ENCODE assay signal across 8 mouse cellular contexts in the genomic region with DNA sequence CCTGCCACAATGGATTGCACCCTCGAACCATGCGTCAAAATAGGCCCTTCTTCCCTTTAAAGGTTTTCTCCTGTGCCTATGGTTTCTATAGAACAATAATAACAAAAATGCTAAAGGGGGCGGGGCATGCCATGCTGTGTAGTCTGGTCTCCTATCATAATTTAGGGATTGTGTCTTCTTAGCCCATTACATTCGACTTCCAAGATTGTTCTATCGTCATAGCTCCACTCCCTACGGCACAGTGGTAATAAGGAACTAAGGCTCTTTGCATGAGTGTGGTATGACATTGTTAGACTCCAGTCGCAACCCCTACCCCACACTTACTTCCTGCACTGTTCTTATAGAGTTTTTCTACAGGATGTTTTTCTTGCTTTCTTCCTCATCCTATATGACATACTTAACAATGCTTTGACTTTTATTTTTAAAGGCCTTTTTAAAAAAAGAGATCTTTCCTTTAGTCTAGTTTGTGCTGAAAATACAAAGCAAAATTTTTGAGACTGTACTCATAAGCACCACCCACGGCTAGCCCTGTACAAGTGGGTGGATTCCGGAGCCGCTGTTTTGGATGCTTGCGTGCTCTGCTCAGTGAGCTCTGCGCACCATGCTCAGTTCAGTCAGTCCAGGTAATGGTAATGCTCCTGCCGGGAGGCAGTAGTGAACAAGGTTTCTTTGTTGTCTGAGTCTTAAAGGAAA. TPM values are rescaled to one million over a fixed set of nuclear protein-coding genes. Genes with fewer than 3 reads are reported as not detected.
DNase-seq lines count a peak whose midpoint lies in the region; ATAC-seq and TF ChIP-seq lines count a peak whose summit lies in the region.

No protein-coding gene starts in this region.

- peak overlapping the region; percentile 38 for H3K4me3 ChIP-seq in kidney, embryonic 16.5 days (ENCODE audit: low read length)
- peak overlapping the region; percentile 9; the same call in 1 of the 2 replicates for H3K4me3 ChIP-seq in forebrain, embryonic 11.5 days (ENCODE audit: low read depth, low read length)
- no peak overlapping the region for H3K4me3 ChIP-seq in myocyte

- H3K27me3 ChIP-seq in kidney, embryonic 16.5 days (ENCODE audit: insufficient read depth, low read length) = peaks cover 10% of the 10 kb centered on the region; the same call in 1 of the 2 replicates
- H3K27me3 ChIP-seq in forebrain, embryonic 11.5 days (ENCODE audit: control insufficient read depth, insufficient read depth, low read length) = peaks cover 3% of the 10 kb centered on the region; the same call in 1 of the 2 replicates
- H3K27me3 ChIP-seq in myocyte (ENCODE audit: control insufficient read depth, insufficient read depth, insufficient read length) = no peaks in the 10 kb centered on the region

- peak overlapping the region; percentile 59 for H3K4me2 ChIP-seq in kidney, embryonic 16.5 days (replicated peaks; ENCODE audit: low read depth, low read length)
- H3K4me2 ChIP-seq in forebrain, embryonic 11.5 days (ENCODE audit: low read depth, low read length, severe bottlenecking) = peak overlapping the region; percentile 36
- peak overlapping the region; percentile 42 for H3K4me2 ChIP-seq in myocyte (ENCODE audit: low read depth)

- no peaks in the 10 kb centered on the region for H3K79me2 ChIP-seq in myocyte (ENCODE audit: control insufficient read depth, insufficient read depth)

- no peak for DNase-seq in kidney, postnatal 25 days
- DNase-seq in forebrain, embryonic 11.5 days (ENCODE audit: low spot score) = no peak
- DNase-seq in layer of hippocampus, adult 8-10 months (ENCODE audit: low spot score in 2 of 2) = peak; percentile 23 to 42
- DNase-seq in thymus, adult 18-20 months = no peak
- no peak for DNase-seq in adrenal gland, postnatal 36 days
- no peak for DNase-seq in spleen, postnatal 14 days (ENCODE audit: low spot score in 2 of 2)

- no peak for TF ChIP-seq POLR2A in myocyte (IDR thresholded peaks at IDR 0.05; ENCODE audit: insufficient read length, low read depth)

- no peaks in the 10 kb centered on the region for H3K36me3 ChIP-seq in kidney, embryonic 16.5 days (ENCODE audit: insufficient read depth, low read length)
- no peaks in the 10 kb centered on the region for H3K36me3 ChIP-seq in forebrain, embryonic 11.5 days (ENCODE audit: control insufficient read depth, insufficient read depth, low read length)
- no peaks in the 10 kb centered on the region for H3K36me3 ChIP-seq in myocyte (ENCODE audit: control insufficient read depth, insufficient read depth)

- 26% methylated on average over 13 of the region's 13 CpGs for WGBS in kidney, embryonic 16.5 days
- WGBS in forebrain, embryonic 11.5 days = 26% methylated on average over 13 of the region's 13 CpGs

- H3ac ChIP-seq in myocyte (ENCODE audit: control insufficient read depth, insufficient read length) = no peak overlapping the region

- H3K4me1 ChIP-seq in kidney, embryonic 16.5 days (ENCODE audit: insufficient read depth, low read length) = peaks cover 12% of the 10 kb centered on the region
- H3K4me1 ChIP-seq in forebrain, embryonic 11.5 days (replicated peaks; ENCODE audit: control insufficient read depth, insufficient read depth, low read length) = no peaks in the 10 kb centered on the region; the same call in 1 of the 2 replicates

- no peaks in the 10 kb centered on the region for H3K9me3 ChIP-seq in kidney, embryonic 16.5 days (ENCODE audit: low read length)
- H3K9me3 ChIP-seq in forebrain, embryonic 11.5 days (ENCODE audit: control insufficient read depth, low read length) = no peaks in the 10 kb centered on the region

- no peak overlapping the region for H3K27ac ChIP-seq in kidney, embryonic 16.5 days (ENCODE audit: low read length)
- H3K27ac ChIP-seq in forebrain, embryonic 11.5 days (ENCODE audit: low read depth, low read length) = no peak overlapping the region

- H3K9ac ChIP-seq in kidney, embryonic 16.5 days (replicated peaks; ENCODE audit: low read length) = no peak overlapping the region
- no peak overlapping the region for H3K9ac ChIP-seq in forebrain, embryonic 11.5 days (ENCODE audit: low read length)

- ATAC-seq in kidney, embryonic 16.5 days (ENCODE audit: low FRiP score, low TSS enrichment) = peak; percentile 84; the same call in 1 of the 2 replicates
- ATAC-seq in forebrain, embryonic 11.5 days (replicated peaks; ENCODE audit: low FRiP score) = peak; percentile 62

TF ChIP-seq in myocyte, 11 proteins besides CTCF, POLR2A, EP300 and RAD21:
- TF ChIP-seq SRF (IDR thresholded peaks at IDR 0.05; ENCODE audit: control insufficient read depth, insufficient read length, low read depth) (no peak), POLR2AphosphoS2 (IDR thresholded peaks at IDR 0.05; ENCODE audit: insufficient read length, low read depth) (no peak), MAX (IDR thresholded peaks at IDR 0.05; ENCODE audit: low read depth) (no peak), E2F4 (IDR thresholded peaks at IDR 0.05; ENCODE audit: insufficient read depth) (no peak), TCF3 (IDR thresholded peaks at IDR 0.05; ENCODE audit: insufficient read length, low read depth) (no peak), TCF12 (IDR thresholded peaks at IDR 0.05; ENCODE audit: insufficient read depth, poor library complexity, severe bottlenecking) (no peak), MYOD1 (IDR thresholded peaks at IDR 0.05; ENCODE audit: control insufficient read depth in 1 of 3, insufficient read length in 2 of 3, low read depth in 2 of 3) (no peak), MYOG (IDR thresholded peaks at IDR 0.05; ENCODE audit: control insufficient read depth in 1 of 3, insufficient read depth in 1 of 3, insufficient read length in 2 of 3, low read depth in 2 of 3) (no peak), USF1 (IDR thresholded peaks at IDR 0.05; ENCODE audit: low read depth) (no peak), REST (IDR thresholded peaks at IDR 0.05; ENCODE audit: insufficient read depth, insufficient read length) (no peak), CEBPB (IDR thresholded peaks at IDR 0.05; ENCODE audit: insufficient read depth, poor library complexity, severe bottlenecking) (no peak)

RNA-seq across cellular contexts. Expression of gene Mtnr1a, which starts 40.6 kb away (rescaled TPM):
- not detected in 2 replicates for polyA plus RNA-seq in kidney, embryonic 16.5 days (2015; fragmentation: Nextera tagmentation; extraction: Ambion mirVana)
- 0.17 and 0.20 TPM in 2 replicates for polyA plus RNA-seq in forebrain, embryonic 11.5 days (2014; fragmentation: Nextera tagmentation; extraction: Ambion mirVana)
- not detected for total RNA-seq in layer of hippocampus, adult 8-10 months (2022)
- not detected for polyA plus RNA-seq in myocyte (2012; fragmentation: generic; extraction: Trizol)
- not detected for total RNA-seq in adrenal gland, postnatal 36 days (2021)

Comparison
In these comparisons a context has a peak if more than half of its experiments do, and no peak if none do; other contexts are left out.
1. DNase-seq: peak in layer of hippocampus, adult 8-10 months (2 of 2); none in kidney, postnatal 25 days (0 of 2), forebrain, embryonic 11.5 days (single experiment), thymus, adult 18-20 months (0 of 2), adrenal gland, postnatal 36 days (0 of 2) and spleen, postnatal 14 days (0 of 2).
2. Peak in every context shown above with its lines, with median percentiles within 50 percentile points of each other: H3K4me2 ChIP-seq.